Mouse (Mus musculus) adrenal gland, postnatal 14 days (tissue): ENCODE results near the gene Tbx18. TPM values are rescaled to one million over a fixed set of nuclear protein-coding genes. Genes with fewer than 3 reads are reported as not detected.

Source experiments
- DNase-seq: peaks from one replicate; pipeline ENCODE4 v3.0.0; 2021; ENCODE audit warnings: mixed read lengths
- total RNA-seq: library from RNA; stranded (reverse); gene quantifications from 2 replicates; pipeline ENCODE4 v1.2.3, GENCODE M21; 2021

Gene Tbx18
- total RNA-seq, 1 experiment from 2014 or later: 3.3 TPM

DNA sequence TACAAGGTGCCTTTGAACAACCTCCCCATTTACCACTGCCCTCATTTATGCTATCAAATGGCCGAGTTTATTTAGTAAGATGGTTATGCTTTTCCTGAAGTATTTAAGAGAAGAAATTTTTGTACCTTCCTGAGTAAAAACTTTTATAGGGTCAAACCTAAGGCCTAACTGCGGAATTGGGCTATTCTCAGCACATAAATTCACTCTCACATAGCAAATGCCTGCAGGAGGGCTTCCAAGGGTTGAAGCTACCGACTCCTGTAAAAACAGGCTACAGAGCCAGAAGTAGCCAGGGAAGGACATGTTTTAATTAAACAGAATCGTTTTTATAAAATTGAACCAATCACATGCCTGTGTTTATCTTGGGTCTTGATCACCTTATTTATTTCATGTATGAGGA is 20.7 kb downstream of the Tbx18 start:
- no peak for DNase-seq

DNA sequence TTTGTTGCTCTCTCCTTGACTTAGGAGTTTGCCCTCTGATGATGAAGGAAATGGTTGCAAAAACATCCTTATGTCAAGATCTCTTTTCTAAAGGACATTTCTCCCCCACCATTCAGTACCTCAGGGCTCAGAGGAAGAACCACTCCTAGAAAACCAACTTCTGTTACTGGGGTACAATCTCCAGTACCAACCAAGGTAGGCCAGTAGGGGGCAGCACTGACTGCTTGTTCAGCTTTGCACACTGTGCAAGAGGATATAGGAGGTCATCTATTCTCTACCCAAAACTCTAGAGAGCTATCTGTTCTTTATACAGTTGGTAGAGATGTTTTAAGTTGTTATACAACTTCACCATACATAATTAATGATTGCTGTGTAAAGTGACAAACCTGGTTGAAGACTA is 22.9 kb downstream of the Tbx18 start:
- DNase-seq: peak; percentile 84

DNA sequence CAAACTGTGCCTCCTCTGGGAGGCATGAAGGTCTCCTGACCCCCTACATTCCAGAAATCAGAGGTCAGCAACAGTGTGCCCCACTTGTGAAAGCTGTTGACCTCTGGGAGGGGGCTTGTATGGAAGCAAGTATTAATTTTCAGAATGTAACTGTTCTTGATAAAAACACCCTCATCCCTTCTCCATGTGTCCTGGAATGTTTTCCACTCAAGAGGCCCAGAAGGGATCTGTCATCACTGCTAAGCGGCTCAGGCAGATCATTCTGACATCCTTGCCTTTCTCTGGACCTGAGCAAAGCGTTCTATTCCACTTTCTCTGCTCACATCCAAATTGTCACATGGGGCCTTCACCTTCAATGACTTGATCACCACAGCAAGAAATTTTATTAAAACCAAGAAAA is 28.8 kb downstream of the Tbx18 start:
- DNase-seq: no peak

DNA sequence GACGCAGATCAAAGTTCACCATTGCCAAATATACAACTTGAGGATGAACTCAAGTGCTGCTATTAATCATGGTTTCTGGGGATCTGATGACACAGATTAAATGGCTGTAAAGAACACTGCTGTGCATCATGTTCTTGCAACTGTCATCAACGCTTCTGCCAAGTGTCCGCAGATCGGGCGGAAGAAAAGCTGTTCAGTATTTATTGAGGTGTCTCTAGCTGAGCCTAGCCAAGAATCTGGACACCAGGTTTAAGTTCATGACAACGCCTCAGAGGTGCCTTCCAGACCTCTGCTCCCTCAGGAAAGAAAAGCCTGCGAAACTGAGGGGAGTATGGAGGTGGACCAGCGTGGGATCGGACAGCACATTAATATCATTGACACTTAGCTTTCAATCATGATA is 44.1 kb downstream of the Tbx18 start:
- DNase-seq: no peak

DNA sequence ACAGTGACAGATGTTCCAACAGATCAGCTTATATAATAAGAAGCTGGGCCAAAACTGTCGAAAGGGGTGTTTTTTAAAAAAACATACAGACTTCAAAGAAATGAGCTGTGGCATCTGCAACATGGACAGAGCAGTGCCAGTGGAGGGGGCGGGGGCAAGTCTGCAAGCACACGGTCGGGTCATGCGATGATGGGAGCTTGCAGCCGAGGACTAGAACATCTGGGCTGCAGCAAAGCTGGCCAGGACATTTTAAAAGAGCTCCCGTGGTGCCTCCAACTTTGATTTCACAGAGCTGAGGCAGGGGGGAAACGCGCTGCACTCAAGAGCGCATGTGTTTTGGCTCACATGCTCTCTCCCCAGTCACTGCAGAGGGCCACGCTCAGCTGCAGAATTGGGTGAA is 48.8 kb downstream of the Tbx18 start:
- peak; percentile 4 for DNase-seq
